Mouse (Mus musculus) stomach, postnatal 0 days (tissue): ENCODE results near the gene Nrf1.

Experiments
- CTCF ChIP-seq: IDR thresholded peaks from 2 replicates; pipeline ENCODE4 v1.5.1; 2016; ENCODE audit warnings: antibody characterized with exemption, low read depth, mild to moderate bottlenecking, moderate library complexity
- EP300 ChIP-seq: optimal IDR thresholded peaks from 2 replicates; pipeline ENCODE3; 2016; ENCODE audit warnings: antibody characterized with exemption

- TF ChIP-seq CTCF (no peak), EP300 (no peak)
Observed at GRCm38 (mm10) chr6:30153076-30153475, 105.3 kb downstream of the Nrf1 start.
